Comparison of ENCODE assay signal across 7 mouse cellular contexts in the genomic region with DNA sequence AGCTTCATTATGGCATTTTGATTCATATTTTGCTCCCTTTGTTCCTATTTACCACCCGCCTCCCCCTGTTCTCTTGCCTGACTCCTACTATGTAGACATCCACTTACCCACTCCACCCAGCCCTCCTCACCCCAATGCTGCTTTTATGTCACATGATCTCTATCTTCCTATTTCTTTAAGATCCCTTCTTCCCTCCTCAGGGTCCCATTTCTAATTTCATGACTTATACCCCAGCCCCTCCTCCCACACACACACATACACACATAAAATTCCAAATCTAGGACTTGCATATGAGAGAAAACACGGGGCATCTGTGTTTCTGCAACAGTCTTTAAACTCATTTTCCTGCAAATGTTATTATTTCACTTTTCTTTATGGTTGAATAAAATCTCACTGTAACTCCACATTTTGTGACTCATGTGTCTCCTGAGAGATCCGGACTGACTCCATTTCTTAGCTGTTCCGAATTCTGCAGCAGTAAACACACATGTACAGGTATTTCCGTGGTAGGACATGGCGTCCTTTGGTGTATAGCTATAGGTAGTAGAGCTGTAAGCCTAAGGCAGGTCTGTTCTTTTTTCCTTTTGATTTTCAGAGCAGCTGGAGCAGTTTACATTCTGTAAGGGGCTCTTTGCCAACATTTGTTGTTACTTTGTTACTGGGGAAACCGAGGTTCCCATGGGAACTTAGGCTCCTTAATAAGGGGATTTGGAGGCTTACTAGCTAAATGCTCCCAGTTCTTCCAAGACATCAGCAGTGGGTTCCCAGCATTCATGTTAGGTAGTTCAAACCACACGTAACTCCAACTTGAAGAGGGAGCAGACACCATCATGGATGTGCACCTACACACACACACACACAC. TPM values are rescaled to one million over a fixed set of nuclear protein-coding genes. Genes with fewer than 3 reads are reported as not detected.
A peak's percentile ranks its signal among the peaks of the same experiment; 100 is the strongest.
DNase-seq lines count a peak whose midpoint lies in the region; ATAC-seq lines count a peak whose summit lies in the region.

No protein-coding gene starts in this region.

- WGBS in forebrain, embryonic 13.5 days: 59% methylated on average over 8 of the region's 8 CpGs
- 54% methylated on average over 8 of the region's 8 CpGs for WGBS in limb, embryonic 15.5 days
- 70% methylated on average over 8 of the region's 8 CpGs for WGBS in stomach, embryonic 14.5 days

- H3K9me3 ChIP-seq in forebrain, embryonic 13.5 days (replicated peaks): no peaks in the 10 kb centered on the region
- H3K9me3 ChIP-seq in limb, embryonic 15.5 days: no peaks in the 10 kb centered on the region
- no peaks in the 10 kb centered on the region for H3K9me3 ChIP-seq in stomach, embryonic 14.5 days (ENCODE audit: control insufficient read depth, low read depth, low read length)

- H3K9ac ChIP-seq in forebrain, embryonic 13.5 days: peak overlapping the region; percentile 86; the same call in 1 of the 2 replicates
- H3K9ac ChIP-seq in limb, embryonic 15.5 days: no peak overlapping the region
- H3K9ac ChIP-seq in stomach, embryonic 14.5 days (replicated peaks; ENCODE audit: low read depth, low read length): no peak overlapping the region

- peak overlapping the region; percentile 93 for H3K4me2 ChIP-seq in forebrain, embryonic 13.5 days
- H3K4me2 ChIP-seq in limb, embryonic 15.5 days: peak overlapping the region; percentile 75
- peak overlapping the region; percentile 88 for H3K4me2 ChIP-seq in stomach, embryonic 14.5 days (replicated peaks; ENCODE audit: low read depth, low read length)

- H3K4me1 ChIP-seq in forebrain, embryonic 13.5 days: peaks cover 26% of the 10 kb centered on the region
- peaks cover 21% of the 10 kb centered on the region for H3K4me1 ChIP-seq in limb, embryonic 15.5 days
- H3K4me1 ChIP-seq in stomach, embryonic 14.5 days (ENCODE audit: control insufficient read depth, insufficient read depth, low read length): peaks cover 17% of the 10 kb centered on the region

- 0 out of 2 replicates have a peak, but pooled peaks have one; percentile 41 for ATAC-seq in forebrain, embryonic 13.5 days
- ATAC-seq in limb, embryonic 15.5 days (ENCODE audit: insufficient number of reproducible peaks, low FRiP score, low TSS enrichment, low read depth): no peak
- no peak; the same call in 1 of the 2 replicates for ATAC-seq in stomach, embryonic 14.5 days (ENCODE audit: insufficient number of reproducible peaks, insufficient read depth, low FRiP score, low read depth)

- H3K36me3 ChIP-seq in forebrain, embryonic 13.5 days (ENCODE audit: poor library complexity, severe bottlenecking): peaks cover 5% of the 10 kb centered on the region; the same call in 1 of the 2 replicates
- H3K36me3 ChIP-seq in limb, embryonic 15.5 days: peaks cover 5% of the 10 kb centered on the region; the same call in 1 of the 2 replicates
- no peaks in the 10 kb centered on the region for H3K36me3 ChIP-seq in stomach, embryonic 14.5 days (ENCODE audit: control insufficient read depth, insufficient read depth, low read length)

- 0 out of 2 replicates have a peak, but pooled peaks cover 1% of the 10 kb centered on the region for H3K27me3 ChIP-seq in forebrain, embryonic 13.5 days
- H3K27me3 ChIP-seq in limb, embryonic 15.5 days: no peaks in the 10 kb centered on the region
- H3K27me3 ChIP-seq in stomach, embryonic 14.5 days (ENCODE audit: control insufficient read depth, insufficient read depth, low read length): no peaks in the 10 kb centered on the region

- H3K4me3 ChIP-seq in forebrain, embryonic 13.5 days: peak overlapping the region; percentile 85
- peak overlapping the region; percentile 85 for H3K4me3 ChIP-seq in limb, embryonic 15.5 days
- H3K4me3 ChIP-seq in stomach, embryonic 14.5 days (ENCODE audit: low read depth, low read length): peak overlapping the region; percentile 83

- no peak overlapping the region for H3K27ac ChIP-seq in forebrain, embryonic 13.5 days
- H3K27ac ChIP-seq in limb, embryonic 15.5 days: peak overlapping the region; percentile 94
- H3K27ac ChIP-seq in stomach, embryonic 14.5 days (ENCODE audit: low read length): no peak overlapping the region; the same call in 1 of the 2 replicates

- peak; percentile 31 to 51 for DNase-seq in right cerebral cortex, postnatal 10 days (ENCODE audit: low spot score in 2 of 2)
- no peak for DNase-seq in right cerebral cortex, postnatal 14 days
- no peak for DNase-seq in c-Kit-positive CD71-positive TER-119-positive erythroid progenitor cells, embryonic 14.5 days (ENCODE audit: low spot score)
- DNase-seq in urinary bladder, postnatal 4 days (ENCODE audit: low spot score in 2 of 2): no peak

RNA-seq across cellular contexts. Expression of gene BC017158, which starts 0.7 kb away (rescaled TPM):
- 11.4 and 12.1 TPM in 2 replicates for polyA plus RNA-seq in forebrain, embryonic 13.5 days (2015; fragmentation: Nextera tagmentation; extraction: Ambion mirVana)
- 25.2 and 26.3 TPM in 2 replicates for polyA plus RNA-seq in limb, embryonic 15.5 days (2015; fragmentation: Nextera tagmentation; extraction: Ambion mirVana)
- 36.8 and 42.8 TPM in 2 replicates for polyA plus RNA-seq in stomach, embryonic 14.5 days (2014; fragmentation: Nextera tagmentation; extraction: Ambion mirVana)

RNA-seq across cellular contexts. Expression of gene Slc5a2, which starts 33.3 kb away (rescaled TPM):
- polyA plus RNA-seq in forebrain, embryonic 13.5 days (2015; fragmentation: Nextera tagmentation; extraction: Ambion mirVana): not detected in 2 replicates
- not detected in 2 replicates for polyA plus RNA-seq in limb, embryonic 15.5 days (2015; fragmentation: Nextera tagmentation; extraction: Ambion mirVana)
- 1.00 and 2.5 TPM in 2 replicates for polyA plus RNA-seq in stomach, embryonic 14.5 days (2014; fragmentation: Nextera tagmentation; extraction: Ambion mirVana)

RNA-seq across cellular contexts. Expression of gene Tgfb1i1, which starts 52.1 kb away (rescaled TPM):
- 13.6 and 14.5 TPM in 2 replicates for polyA plus RNA-seq in forebrain, embryonic 13.5 days (2015; fragmentation: Nextera tagmentation; extraction: Ambion mirVana)
- 58.2 and 72.5 TPM in 2 replicates for polyA plus RNA-seq in limb, embryonic 15.5 days (2015; fragmentation: Nextera tagmentation; extraction: Ambion mirVana)
- 203 and 205 TPM in 2 replicates for polyA plus RNA-seq in stomach, embryonic 14.5 days (2014; fragmentation: Nextera tagmentation; extraction: Ambion mirVana)

Comparison
In these comparisons a context has a peak if more than half of its experiments do, and no peak if none do; other contexts are left out.
1. DNase-seq: peak in right cerebral cortex, postnatal 10 days (2 of 2); none in right cerebral cortex, postnatal 14 days (single experiment), c-Kit-positive CD71-positive TER-119-positive erythroid progenitor cells, embryonic 14.5 days (single experiment) and urinary bladder, postnatal 4 days (0 of 2).
2. Peak in every context shown above with its lines, with median percentiles within 50 percentile points of each other: H3K4me2 ChIP-seq and H3K4me3 ChIP-seq.